Mouse (Mus musculus) olfactory bulb, adult 2 months (tissue): ENCODE measurements around the gene Ptprt. TPM values are rescaled to one million over a fixed set of nuclear protein-coding genes. Genes with fewer than 3 reads are reported as not detected.

Experiments used
- H3K27ac ChIP-seq: fragments of 200-500 bp; 2 replicates; pipeline ENCODE4 v1.5.1; 2012; ENCODE audit warnings: low read depth, low read length; ENCODE audit not compliant: insufficient read depth
- H3K4me1 ChIP-seq: fragments of 200-500 bp; 2 replicates; pipeline ENCODE4 v1.6.1; 2012; ENCODE audit warnings: low read length; ENCODE audit not compliant: control insufficient read depth, insufficient read depth
- H3K4me3 ChIP-seq: fragments of 200-500 bp; 2 replicates; pipeline ENCODE4 v1.5.1; 2012; ENCODE audit warnings: mild to moderate bottlenecking, low read depth, low read length, moderate library complexity; ENCODE audit not compliant: insufficient read depth
- CTCF ChIP-seq: fragments of 200-500 bp; IDR thresholded peaks from 2 replicates; pipeline ENCODE4 v1.5.1; 2012; ENCODE audit warnings: low read depth, mild to moderate bottlenecking, low read length, moderate library complexity; ENCODE audit not compliant: insufficient read depth
- POLR2A ChIP-seq: fragments of 200-500 bp; IDR thresholded peaks from 2 replicates; pipeline ENCODE4 v1.6.1; 2012; ENCODE audit warnings: mild to moderate bottlenecking, low read depth, low read length, moderate library complexity; ENCODE audit not compliant: insufficient read depth
- WGBS: fragments of 180-500 bp; shearing (Covaris S2); methylation state at CpG from one replicate; pipeline ENCODE4 v1.1.7; 2018; 5-methylcytosine and 5-hydroxymethylcytosine counted together
- polyA plus RNA-seq: library from polyadenylated mRNA; stranded (reverse); fragments of >200 nt; gene quantifications from 2 replicates; pipeline ENCODE4 v1.2.4, GENCODE M21; 2012; ENCODE audit warnings: low replicate concordance; ENCODE audit not compliant: missing spikeins, insufficient read depth, insufficient read length

Ptprt gene
- polyA plus RNA-seq, 1 experiment: 33.3 TPM

- Histone ChIP-seq H3K27ac (no peak overlapping the region), H3K4me1 (no peaks in the 10 kb centered on the region), H3K4me3 (no peak overlapping the region)
- WGBS: 73% methylated on average over 12 of the region's 12 CpGs
- TF ChIP-seq POLR2A: no peak
Observed at GRCm38 (mm10) chr2:161668302-161668986, 992.5 kb downstream of the Ptprt start.

GRCm38 (mm10) chr2:161661912-161662311 lies 999.0 kb downstream of the Ptprt start:
- WGBS: 57% methylated on average over 5 of the region's 5 CpGs
- Histone ChIP-seq H3K4me3 (no peak overlapping the region), H3K27ac (no peak overlapping the region), H3K4me1 (no peaks in the 10 kb centered on the region)
- no peak for TF ChIP-seq CTCF
- TF ChIP-seq POLR2A: no peak

GRCm38 (mm10) chr2:161660827-161661226 lies 1000.1 kb downstream of the Ptprt start:
- 22% methylated on average over 4 of the region's 4 CpGs for WGBS
- H3K4me3 ChIP-seq: no peak overlapping the region
- no peak overlapping the region for H3K27ac ChIP-seq
- H3K4me1 ChIP-seq: no peaks in the 10 kb centered on the region
- no peak for TF ChIP-seq POLR2A
- TF ChIP-seq CTCF: no peak

DNA sequence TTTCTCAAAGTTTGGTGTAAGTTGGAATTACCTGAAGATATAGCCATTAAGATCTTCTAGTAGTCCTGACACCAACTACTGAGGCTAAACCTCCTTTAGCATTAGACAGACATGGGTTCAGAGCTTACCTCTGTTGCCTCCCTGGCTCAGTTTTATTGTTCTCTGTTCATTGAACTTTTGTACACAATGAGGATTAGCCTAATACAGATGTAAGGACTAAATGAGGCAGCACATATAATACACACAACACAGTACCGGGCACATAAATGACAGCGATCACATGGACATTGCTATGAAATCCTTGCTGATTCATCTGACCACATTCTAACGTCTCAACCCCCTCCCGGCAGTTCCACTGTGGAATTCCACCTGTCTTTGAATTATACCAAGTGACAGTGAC lies 1003.9 kb downstream of the Ptprt start:
- Histone ChIP-seq H3K27ac (no peak overlapping the region), H3K4me1 (no peaks in the 10 kb centered on the region), H3K4me3 (no peak overlapping the region)
- WGBS: 93% methylated on average over 4 of the region's 4 CpGs
- TF ChIP-seq CTCF: no peak
- no peak for TF ChIP-seq POLR2A

GRCm38 (mm10) chr2:161656632-161657031 lies 1004.3 kb downstream of the Ptprt start:
- 95% methylated on average over 3 of the region's 3 CpGs for WGBS
- Histone ChIP-seq H3K27ac (no peak overlapping the region), H3K4me1 (no peaks in the 10 kb centered on the region), H3K4me3 (no peak overlapping the region)
- TF ChIP-seq POLR2A (no peak), CTCF (no peak)

DNA sequence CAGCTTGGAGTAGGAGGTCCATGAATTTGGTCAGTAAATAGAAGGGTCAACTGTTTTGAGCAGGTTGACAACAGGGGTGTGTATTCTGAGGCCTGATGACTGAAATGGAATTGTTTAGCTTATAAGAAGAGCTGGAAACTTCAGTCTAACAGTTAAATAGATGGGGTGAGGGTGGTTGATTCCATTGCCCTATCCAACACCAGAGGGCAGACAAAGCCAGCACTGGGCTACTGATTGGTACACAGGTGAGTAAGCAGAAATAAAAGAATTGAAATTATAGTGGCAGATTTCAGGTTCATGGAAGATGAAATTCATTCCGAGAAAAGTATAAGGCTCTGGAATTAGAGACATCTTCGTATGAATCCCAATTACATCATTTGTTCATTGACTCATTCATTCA lies 1020.1 kb downstream of the Ptprt start:
- TF ChIP-seq POLR2A (no peak), CTCF (no peak)
- 91% methylated on average over 2 of the region's 2 CpGs for WGBS

DNA sequence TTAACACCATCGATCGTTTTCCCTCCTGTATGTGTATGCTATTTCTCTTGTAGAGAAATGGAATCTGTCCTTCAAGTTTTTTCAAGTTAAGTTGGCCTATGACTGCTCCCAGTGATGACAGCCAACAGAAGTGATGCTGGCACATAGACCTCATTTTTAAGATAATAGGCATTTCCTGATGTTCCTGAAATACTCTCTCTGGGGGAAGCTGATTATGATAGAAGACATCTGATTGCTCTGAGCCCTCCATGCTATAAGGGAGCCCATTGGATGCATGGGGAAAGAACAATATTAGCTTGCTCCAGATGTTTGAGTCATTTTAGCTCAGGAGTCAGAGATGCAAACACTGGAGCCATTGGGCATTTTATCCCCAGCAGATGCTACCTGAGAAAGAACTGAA lies 1026.9 kb downstream of the Ptprt start:
- Histone ChIP-seq H3K4me1 (no peaks in the 10 kb centered on the region), H3K4me3 (no peak overlapping the region), H3K27ac (no peak overlapping the region)
- 90% methylated on average over 2 of the region's 2 CpGs for WGBS
- TF ChIP-seq POLR2A: no peak

More for the DNA sequence above, 1020.1 kb downstream of the Ptprt start:
- Histone ChIP-seq H3K4me1 (no peaks in the 10 kb centered on the region), H3K27ac (no peak overlapping the region), H3K4me3 (no peak overlapping the region)

DNA sequence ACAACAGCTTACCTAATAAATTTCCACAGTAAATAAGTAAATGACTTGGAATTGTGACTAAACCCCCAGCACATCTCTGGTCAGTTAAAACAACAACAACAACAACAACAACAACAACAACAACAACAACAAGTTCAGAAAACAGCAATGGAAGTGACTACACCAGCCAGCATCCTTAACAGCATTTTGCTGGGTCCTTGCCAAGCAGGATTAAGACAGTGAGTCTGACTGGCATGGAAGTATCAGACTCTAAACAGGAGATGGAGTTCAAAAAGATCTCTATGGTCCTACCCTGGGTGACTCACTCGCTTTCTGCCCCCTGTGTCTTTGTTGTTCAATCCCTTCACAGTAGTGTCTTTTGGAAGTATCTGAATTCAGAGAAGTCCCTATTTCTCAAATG lies 1035.1 kb downstream of the Ptprt start:
- Histone ChIP-seq H3K4me3 (no peak overlapping the region), H3K27ac (no peak overlapping the region), H3K4me1 (no peaks in the 10 kb centered on the region)
- TF ChIP-seq POLR2A (no peak), CTCF (no peak)
- WGBS: 55% methylated on average over 1 of the region's 1 CpGs

GRCm38 (mm10) chr2:161608401-161608800 lies 1052.5 kb downstream of the Ptprt start:
- 88% methylated on average over 4 of the region's 4 CpGs for WGBS
- H3K27ac ChIP-seq: no peak overlapping the region
- no peak for TF ChIP-seq POLR2A
- TF ChIP-seq CTCF: no peak

GRCm38 (mm10) chr2:161607372-161607771 lies 1053.6 kb downstream of the Ptprt start:
- TF ChIP-seq POLR2A (no peak), CTCF (no peak)
- no peak overlapping the region for H3K27ac ChIP-seq
- 50% methylated on average over 4 of the region's 4 CpGs for WGBS
- H3K4me3 ChIP-seq: no peak overlapping the region
- H3K4me1 ChIP-seq: no peaks in the 10 kb centered on the region

More at GRCm38 (mm10) chr2:161608401-161608800, 1052.5 kb downstream of the Ptprt start:
- Histone ChIP-seq H3K4me3 (no peak overlapping the region), H3K4me1 (no peaks in the 10 kb centered on the region)
